Mouse (Mus musculus) retina, embryonic 14.5 days (tissue): ENCODE results near the gene Olfr97.

ENCODE experiments used
- DNase-seq: peaks from one replicate; pipeline ENCODE4 v3.0.0-alpha.2; 2015; ENCODE audit warnings: low spot score

The Olfr97 gene

DNA sequence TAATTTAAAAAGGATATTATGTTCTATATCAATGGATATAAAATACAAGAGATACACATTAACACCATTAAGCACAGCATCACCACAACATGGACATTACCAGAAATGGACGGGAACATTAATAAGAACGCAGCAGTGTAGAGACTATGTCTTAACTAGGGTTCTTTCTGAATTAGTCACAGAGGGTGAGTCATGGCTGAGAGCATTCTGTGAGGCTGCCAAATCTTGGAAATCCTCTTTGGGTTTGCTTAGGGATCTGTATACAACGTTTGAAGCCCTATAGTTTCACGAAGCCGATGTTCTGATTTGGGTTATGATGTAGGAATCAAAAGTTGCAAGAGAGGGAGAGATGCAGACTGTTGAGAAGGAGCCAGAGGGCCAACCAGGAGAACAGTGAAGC, 42.3 kb downstream of the Olfr97 start:
- no peak for DNase-seq

DNA sequence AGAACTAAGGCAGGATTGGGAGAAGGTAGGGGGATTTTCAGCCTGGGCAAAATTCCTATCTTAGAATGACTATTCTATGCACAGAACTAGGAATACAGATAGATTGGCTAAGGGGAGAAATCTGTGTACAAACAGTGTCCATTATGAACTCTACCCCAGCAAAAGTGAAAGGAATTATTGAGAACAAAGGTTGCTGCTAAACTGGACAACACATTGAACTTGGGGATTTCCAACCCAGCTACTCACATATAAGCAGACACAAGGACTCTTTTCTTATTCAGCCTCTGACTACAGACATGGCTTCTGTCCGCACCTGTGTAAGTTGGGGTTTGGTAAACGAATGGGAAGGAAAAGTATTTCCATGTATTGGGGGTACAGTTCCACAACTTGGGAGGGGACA, 43.5 kb downstream of the Olfr97 start, which contains the start of gene Ubd:
Ubd (plus strand) TSS at position 237 of the 400 bp plus-strand sequence.
- DNase-seq = no peak

DNA sequence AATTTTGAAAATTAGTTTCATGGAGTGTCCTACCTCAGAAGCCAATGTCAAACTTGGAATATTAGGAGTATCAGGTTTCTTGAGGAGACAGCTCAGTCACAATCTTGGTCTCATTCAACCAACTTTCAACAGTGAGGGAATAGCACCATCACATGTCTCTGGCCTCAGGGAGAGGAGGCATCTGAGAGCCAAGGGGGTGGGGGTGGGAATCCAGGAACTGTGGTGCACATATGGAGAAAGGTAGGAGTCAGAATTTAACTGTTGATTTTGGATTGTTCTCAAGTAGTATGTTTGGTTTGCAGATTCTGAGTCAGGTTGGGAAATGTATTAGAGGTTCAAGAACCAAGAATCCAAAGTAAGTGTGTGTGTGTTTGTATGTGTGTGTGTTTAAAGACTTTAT, 44.1 kb downstream of the Olfr97 start:
- DNase-seq = no peak

DNA sequence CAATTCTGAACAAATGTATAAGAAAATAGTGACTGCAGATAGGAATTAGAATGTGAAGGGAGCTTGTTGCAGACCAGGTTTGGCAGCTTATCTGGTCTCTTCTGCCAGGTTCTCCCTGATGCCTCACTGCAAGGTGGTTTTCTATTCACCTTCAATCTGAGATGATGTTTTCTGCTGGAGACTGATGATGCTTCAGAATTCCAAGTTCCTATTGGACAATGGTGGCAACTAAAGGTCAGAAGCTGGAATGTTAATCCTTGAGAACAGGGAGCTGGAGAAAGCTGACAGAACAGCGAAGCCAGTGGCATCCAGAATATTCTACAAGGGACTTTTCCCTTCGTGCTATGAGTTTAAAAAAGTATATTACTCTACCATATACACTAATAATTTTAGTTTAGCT, 46.4 kb downstream of the Olfr97 start:
- peak; percentile 54 for DNase-seq

DNA sequence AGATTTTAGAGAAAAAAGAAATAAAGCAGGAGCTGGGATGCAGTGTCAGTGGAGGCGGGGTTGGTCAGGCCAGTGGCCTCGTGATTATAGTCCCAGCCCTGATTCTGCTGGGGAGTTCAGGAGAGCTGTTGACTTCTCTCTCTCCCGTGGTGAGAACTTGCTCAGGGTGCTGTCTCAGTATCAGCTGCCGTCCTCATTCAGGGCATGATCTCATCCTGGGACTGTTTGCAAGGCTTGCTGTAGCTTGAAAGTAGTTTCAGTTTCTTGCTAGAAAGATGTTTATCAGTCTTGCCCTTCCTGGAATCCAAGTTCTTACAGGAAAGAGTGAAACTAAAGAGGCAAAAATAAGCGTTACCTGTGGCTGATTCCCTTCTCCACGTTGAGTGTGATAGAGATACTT, 51.7 kb downstream of the Olfr97 start:
- DNase-seq = no peak
